Mouse (Mus musculus) spleen, adult 2 months (tissue): ENCODE data around the gene Cdc42ep3.

Experiments used
- CTCF ChIP-seq: fragments of 200-500 bp; IDR thresholded peaks from 2 replicates; pipeline ENCODE4 v1.5.1; 2011; ENCODE audit warnings: mild to moderate bottlenecking, inconsistent platforms; ENCODE audit not compliant: insufficient read depth, insufficient read length, insufficient replicate concordance; ENCODE audit errors: extremely low read depth
- POLR2A ChIP-seq: fragments of 200-500 bp; IDR thresholded peaks from 2 replicates; pipeline ENCODE4 v1.6.1; 2011; ENCODE audit warnings: low read depth, low read length, inconsistent platforms

DNA sequence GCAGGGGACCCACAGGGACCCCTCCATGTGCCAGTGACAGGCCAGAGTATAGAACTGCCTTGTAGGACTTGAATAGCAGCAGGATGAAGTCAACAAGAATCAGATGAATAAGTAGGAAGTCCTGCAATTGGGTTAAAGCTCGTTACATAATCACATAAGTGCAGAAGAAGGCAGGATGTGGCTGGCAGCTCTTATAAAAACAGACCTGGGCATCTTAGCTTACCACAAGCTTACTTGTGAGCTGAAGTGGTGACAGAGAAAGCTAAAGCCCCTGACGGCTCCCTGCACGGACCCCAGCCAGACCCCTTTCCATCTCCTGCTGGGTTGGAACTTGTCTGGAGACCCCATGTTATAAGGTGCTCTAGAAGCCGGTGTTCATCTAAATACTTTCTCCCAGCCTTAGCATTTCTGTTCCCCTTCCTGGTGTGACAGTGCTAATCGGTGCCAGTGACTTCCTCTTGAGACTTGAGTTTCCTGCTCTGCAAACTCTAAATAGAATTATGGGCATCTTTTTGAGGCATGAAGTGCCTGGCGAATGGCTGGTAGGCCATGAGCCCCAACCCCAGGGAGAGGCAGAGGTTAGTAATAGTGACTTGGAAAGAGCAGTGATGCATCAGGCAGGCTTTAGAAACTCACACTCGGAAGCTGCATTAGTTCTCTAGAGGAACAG, 6.8 kb downstream of the Cdc42ep3 start:
- no peak for TF ChIP-seq POLR2A
- TF ChIP-seq CTCF = no peak
